Mouse (Mus musculus) mouse embryonic stem cell (cell line): Measurements from ENCODE around the gene Gpatch1.
"Not testable (repeated sequence)": the region's sequence is repeated elsewhere in the genome, so short reads cannot be mapped to it uniquely, and the experiment has no call there.

Experiments
- in situ Hi-C, 2 experiments: fragments of 300-500 bp; cut with MboI; formaldehyde crosslinking; loops; 1 replicate in 1 of 2; 3 replicates in 1 of 2; pipeline ENCODE4 v1.14.3; 2019 to 2020; ENCODE audit warnings: low sequenced_read_pairs in 2 of 2, low pct_unique_long_range_greater_than_20kb in 1 of 2, mixed read lengths in 1 of 2; ENCODE audit not compliant: unreplicated experiment in 1 of 2

The Gpatch1 gene

DNA sequence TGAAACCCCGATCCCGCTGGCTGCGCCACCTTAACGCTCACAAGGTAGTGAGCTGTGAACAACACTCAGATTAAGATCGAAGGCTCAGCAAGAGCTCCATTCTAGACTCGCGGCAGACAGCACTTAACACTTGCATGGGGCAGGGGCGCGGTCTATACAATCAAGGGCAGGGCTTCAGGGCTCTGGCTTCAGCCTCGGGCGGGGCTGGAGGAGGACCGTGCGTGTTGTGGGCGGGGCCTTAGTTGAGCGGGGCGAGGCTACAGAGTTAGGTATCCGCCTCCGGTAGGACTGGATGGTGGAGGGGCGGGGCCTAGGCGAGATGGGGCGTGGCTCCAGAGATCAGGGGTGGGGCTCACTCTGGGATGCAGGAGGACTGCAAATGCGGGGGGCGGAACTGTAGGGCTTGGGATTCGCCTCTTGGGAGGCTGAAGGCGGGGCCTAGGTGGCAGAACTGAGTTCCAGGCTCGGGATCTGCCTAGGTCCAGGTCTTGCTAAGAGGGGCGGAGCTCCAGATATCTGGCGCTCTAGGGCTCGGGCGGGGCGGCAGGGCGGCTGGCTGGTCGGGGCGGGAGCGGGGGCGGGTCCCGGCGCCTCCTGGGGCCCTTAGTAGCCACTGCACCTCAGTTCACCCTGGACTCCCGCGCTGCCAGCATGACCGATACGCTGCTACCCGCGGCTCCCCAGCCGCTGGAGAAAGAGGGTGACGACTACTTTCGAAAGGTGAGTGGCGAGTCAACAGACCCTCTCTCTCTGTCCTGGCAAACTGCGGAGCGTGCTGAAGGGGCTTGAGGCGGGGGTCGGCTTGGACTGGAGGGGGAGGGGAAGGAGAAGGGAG lies 15.7 kb upstream of the Gpatch1 start, which contains the start of gene Rhpn2:
TSS of gene Rhpn2 (plus strand) at position 479 of the 835 bp plus-strand sequence.
- in situ Hi-C loops, result no loop called here

GRCm38 (mm10) chr7:35333231-35333651 lies 15.0 kb upstream of the Gpatch1 start:
- in situ Hi-C loops, result no loop called here

DNA sequence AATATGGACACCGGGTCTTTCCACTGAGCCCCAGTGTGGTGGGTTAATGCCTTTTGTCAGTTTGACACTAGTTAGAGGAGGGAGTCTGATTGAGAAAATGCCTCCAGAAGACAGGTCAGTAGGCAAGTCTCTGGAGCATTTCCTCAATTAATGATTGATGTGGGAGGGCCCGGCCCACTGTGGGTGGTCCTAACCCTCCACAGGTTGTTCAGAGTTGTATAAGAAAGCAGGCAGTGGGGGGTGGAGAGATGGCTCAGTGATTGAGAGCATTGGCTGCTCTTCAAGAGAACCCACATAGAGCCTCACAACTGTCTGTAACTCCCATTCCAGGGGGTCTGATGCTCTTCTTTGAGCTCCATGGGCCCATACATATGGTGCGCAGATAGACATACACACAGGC lies 13.3 kb upstream of the Gpatch1 start:
- in situ Hi-C loops, result no loop called here

- in situ Hi-C loops, result no loop called here
Observed at GRCm38 (mm10) chr7:35322732-35323420, 4.6 kb upstream of the Gpatch1 start.

DNA sequence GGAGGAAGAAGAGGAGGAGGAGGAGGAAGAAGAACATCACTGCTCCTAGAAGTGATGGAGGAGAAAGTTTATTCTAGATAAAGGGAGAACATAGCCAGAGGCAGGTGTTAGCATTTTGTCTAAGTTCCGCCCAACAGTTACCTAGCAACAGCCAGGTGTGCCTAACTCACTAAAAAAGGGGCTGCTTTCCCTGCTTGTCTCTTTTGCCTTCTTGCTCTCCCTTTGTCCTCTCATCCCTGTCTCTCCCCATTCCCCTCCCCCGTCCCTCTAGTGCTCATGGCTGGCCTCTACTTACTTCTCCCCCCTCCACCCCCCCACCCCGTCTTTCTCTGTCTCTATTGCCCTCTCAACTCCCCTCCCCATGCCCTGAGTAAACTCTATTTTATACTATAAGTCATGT lies 3.9 kb upstream of the Gpatch1 start:
- in situ Hi-C loops, result no loop called here

DNA sequence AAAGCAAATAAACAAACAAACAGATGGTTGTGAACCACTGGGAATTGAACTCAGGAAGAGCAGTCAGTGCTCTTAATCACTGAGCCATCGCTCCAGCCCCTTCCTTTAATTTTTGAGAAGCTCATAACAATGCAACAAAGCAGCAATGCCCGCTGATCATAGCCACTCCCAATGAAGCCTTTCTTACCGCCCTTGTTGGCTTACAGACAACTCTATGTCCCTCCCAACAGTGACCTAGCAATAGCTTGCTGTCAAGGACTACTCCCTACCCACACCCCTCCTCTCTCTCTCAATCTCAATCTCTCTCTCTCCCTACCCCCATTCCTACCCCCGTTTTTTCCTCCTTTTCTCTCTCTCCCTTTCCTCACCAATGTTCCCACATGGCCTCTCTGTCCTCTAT lies 1.5 kb upstream of the Gpatch1 start:
- in situ Hi-C loops, result no loop called here

DNA sequence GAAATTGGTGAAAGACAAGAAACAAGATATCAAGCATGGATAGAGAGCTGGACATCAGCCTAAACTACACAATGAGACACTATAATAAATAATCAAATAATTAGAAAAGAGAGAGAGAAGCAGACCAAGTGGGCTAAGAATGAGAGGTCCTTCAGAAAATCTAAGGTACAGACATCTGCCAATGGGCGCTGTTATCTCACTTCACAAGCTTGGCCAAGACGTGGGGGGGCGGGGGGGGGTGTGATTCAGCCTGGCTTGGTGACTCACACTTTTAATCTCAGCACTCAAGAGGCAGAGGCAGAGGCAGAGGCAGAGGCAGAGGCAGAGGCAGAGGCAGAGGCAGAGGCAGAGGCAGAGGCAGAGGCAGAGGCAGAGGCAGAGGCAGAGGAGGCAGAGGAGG lies 981 bp upstream of the Gpatch1 start:
- in situ Hi-C loops, result not testable (repeated sequence)

DNA sequence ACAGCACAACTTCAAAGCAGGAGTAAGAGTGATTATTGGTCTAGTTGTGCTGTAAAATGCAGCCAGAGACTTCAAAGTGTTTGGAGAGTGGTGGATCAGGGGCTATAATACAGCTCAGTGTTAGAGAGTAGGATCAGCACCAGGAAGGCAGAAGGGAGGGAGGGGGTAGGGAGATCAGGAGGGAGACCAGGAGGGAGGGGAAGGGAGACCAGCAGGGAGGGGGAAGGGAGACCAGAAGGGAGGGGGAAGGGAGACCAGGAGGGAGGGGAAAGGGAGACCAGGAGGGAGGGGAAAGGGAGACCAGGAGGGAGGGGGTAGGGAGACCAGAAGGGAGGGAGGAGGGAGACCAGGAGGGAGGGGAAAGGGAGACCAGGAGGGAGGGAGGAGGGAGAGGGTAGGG lies 4.1 kb downstream of the Gpatch1 start:
- in situ Hi-C loops, result no loop called here

GRCm38 (mm10) chr7:35311214-35311613 lies 7.0 kb downstream of the Gpatch1 start:
- in situ Hi-C loops, result no loop called here

GRCm38 (mm10) chr7:35300792-35301191 lies 17.4 kb downstream of the Gpatch1 start:
- in situ Hi-C loops, result no loop called here

- in situ Hi-C loops, result loop anchor here (10.0 kb wide), 2 partner anchors 85 to 195 kb away; no protein-coding TSS in a partner anchor
Observed at GRCm38 (mm10) chr7:35299656-35300055, 18.6 kb downstream of the Gpatch1 start.

GRCm38 (mm10) chr7:35297886-35298285 lies 20.4 kb downstream of the Gpatch1 start:
- in situ Hi-C loops, result loop anchor here (10.0 kb wide), 2 partner anchors 87 to 197 kb away; no protein-coding TSS in a partner anchor

DNA sequence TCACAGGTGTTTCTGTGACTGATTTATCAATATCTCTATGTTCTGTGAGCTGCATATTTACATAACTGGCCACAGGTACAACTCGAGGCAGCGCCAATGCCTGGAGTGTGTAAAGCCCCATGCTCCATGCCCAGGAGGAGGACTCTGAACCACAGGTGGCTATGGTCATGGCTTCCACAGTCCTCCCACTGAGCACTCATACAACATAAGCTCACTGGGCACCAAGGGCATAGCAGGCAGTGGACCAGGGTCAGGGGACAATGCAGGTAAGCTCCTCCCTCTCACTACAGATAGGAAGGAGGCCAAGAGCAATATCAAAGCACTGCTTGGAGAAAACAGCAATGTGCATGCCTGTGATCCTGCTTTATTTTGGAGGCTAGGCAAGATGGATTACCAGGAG lies 22.6 kb downstream of the Gpatch1 start:
- in situ Hi-C loops, result loop anchor here (10.0 kb wide), 2 partner anchors 89 to 199 kb away; no protein-coding TSS in a partner anchor

DNA sequence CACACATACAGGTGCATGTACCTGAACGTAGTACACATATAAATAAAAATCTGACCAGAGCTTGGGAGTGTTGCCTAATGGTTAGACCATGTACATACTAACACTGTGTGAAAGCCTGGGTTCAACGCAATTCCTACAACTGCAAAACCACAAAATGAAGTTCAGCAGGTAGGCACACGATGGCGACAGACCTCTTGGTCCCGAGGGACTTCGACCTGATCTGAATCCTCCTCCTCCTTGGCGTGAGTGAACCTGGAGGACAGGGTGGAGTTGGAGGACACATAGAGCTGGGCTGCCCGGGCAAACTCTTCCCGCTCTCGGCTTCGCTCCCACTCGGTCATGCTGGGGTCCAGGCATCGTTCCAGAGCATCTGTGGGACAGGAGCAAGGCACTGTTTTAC lies 24.8 kb downstream of the Gpatch1 start:
- in situ Hi-C loops, result loop anchor here (5.0 to 10.0 kb wide), 3 partner anchors 91 to 201 kb away; no protein-coding TSS in a partner anchor

- in situ Hi-C loops, result no loop called here
Observed at GRCm38 (mm10) chr7:35278933-35279332, 39.3 kb downstream of the Gpatch1 start.

GRCm38 (mm10) chr7:35277433-35277832 lies 40.8 kb downstream of the Gpatch1 start:
- in situ Hi-C loops, result no loop called here

GRCm38 (mm10) chr7:35269443-35270024 lies 48.7 kb downstream of the Gpatch1 start:
- in situ Hi-C loops, result no loop called here

DNA sequence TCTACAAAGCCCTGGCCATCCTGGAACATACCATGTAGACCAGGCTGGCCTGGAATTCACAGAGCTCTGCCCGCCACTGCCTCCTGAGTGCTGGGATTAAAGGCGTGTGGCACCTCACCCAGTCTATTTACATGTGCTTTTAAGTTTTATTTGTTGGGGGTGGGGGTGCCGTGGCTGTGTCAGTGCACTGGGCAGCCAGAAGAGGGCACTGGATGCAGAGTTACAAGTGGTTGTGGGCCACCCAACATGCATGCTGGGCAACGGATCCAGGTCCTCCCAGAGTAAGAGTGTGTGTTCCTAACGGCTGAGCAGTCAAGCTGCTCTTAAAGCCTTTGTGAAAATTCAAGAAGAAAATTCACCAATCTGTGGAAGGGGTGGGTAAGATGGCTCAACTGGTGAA lies 50.4 kb downstream of the Gpatch1 start:
- in situ Hi-C loops, result no loop called here

GRCm38 (mm10) chr7:35266666-35267065 lies 51.6 kb downstream of the Gpatch1 start:
- in situ Hi-C loops, result no loop called here
